In the genomic region with DNA sequence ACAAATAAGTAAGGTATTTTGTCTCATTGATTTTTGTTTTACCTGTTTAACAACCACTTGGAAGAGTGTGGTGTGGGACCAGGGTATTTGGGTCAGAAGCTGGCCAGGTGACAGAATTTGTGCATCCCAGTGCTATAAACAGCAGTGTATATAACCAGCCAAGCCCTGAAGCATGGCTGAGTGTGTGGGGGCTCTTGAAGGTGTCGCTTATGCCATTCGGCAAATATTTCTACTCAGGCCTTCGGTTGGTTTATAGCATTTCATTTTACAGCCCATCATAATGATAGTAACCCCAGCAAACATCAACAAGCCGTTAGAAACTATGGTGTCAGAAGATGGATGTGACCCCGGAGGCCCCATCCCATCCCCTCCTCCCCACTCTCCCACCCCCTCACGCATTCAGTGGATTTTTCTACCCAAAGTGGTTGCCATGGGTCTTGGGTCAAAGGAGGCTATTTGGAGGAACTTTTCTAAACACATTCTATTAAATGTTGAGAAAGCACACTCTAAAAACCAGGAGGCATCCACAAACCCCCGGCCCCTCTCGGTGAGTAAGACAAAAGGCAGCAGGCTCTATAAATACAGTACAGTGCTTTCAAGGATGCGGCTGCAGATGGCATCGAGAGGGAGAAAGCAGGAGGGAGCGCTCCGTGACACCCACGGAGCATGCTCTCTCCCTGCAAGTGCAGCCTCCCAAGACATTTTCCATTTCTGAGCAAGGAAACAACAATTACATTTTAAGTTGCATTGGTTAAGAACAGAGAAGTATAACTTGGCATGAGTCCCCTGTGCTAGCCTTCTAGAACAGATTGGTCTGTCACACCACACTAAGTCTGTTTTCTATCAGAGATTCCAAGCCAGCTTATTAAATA, we compare ENCODE assay signal across 12 mouse cellular contexts.
DNase-seq lines count a peak whose midpoint lies in the region; ATAC-seq and TF ChIP-seq lines count a peak whose summit lies in the region.
"Had no signal": no experiment of that assay in that cellular context is flagged by ENCODE, and none has a peak within 500 bp of the region (broad histone marks: within the 10 kb centered on the region; RNA-seq: fewer than 3 reads in every experiment).

No protein-coding gene starts in this region.

- peaks cover 3% of the 10 kb centered on the region; the same call in 1 of the 2 replicates for H3K27me3 ChIP-seq in limb, embryonic 14.5 days (ENCODE audit: control insufficient read depth, insufficient read depth, low read length)
- no peaks in the 10 kb centered on the region for H3K27me3 ChIP-seq in stomach, embryonic 15.5 days (replicated peaks)
- H3K27me3 ChIP-seq in midbrain, embryonic 14.5 days (ENCODE audit: control insufficient read depth, insufficient read depth, low read length): no peaks in the 10 kb centered on the region

- H3K9ac ChIP-seq in limb, embryonic 14.5 days (ENCODE audit: low read depth, low read length, severe bottlenecking): no peak overlapping the region
- no peak overlapping the region for H3K9ac ChIP-seq in stomach, embryonic 15.5 days
- no peak overlapping the region for H3K9ac ChIP-seq in midbrain, embryonic 14.5 days (replicated peaks; ENCODE audit: low read length)
- H3K9ac ChIP-seq: liver, embryonic 13.5 days had no signal

- intact Hi-C loops in left cerebral cortex, adult 2 months (cut with DNase I): loop anchor here (2.0 kb wide), 1 partner anchor 16 kb away; no protein-coding TSS in a partner anchor

- peaks cover 21% of the 10 kb centered on the region for H3K4me1 ChIP-seq in limb, embryonic 14.5 days (ENCODE audit: control insufficient read depth, insufficient read depth, low read length)
- H3K4me1 ChIP-seq in stomach, embryonic 15.5 days: peaks cover 17% of the 10 kb centered on the region
- H3K4me1 ChIP-seq in midbrain, embryonic 14.5 days (ENCODE audit: control insufficient read depth, insufficient read depth, low read length): no peaks in the 10 kb centered on the region

- 41% methylated on average over 13 of the region's 13 CpGs for WGBS in limb, embryonic 14.5 days
- 40% methylated on average over 13 of the region's 13 CpGs for WGBS in stomach, embryonic 15.5 days
- WGBS in midbrain, embryonic 14.5 days: 71% methylated on average over 13 of the region's 13 CpGs

- no peaks in the 10 kb centered on the region for H3K36me3 ChIP-seq in limb, embryonic 14.5 days (ENCODE audit: control insufficient read depth, insufficient read depth, low read length)
- no peaks in the 10 kb centered on the region for H3K36me3 ChIP-seq in stomach, embryonic 15.5 days
- H3K36me3 ChIP-seq in midbrain, embryonic 14.5 days (ENCODE audit: control insufficient read depth, insufficient read depth, low read length): no peaks in the 10 kb centered on the region
- H3K36me3 ChIP-seq: liver, embryonic 13.5 days had no signal

- no peak for TF ChIP-seq POLR2A in limb, embryonic 14.5 days (IDR thresholded peaks at IDR 0.05; ENCODE audit: borderline replicate concordance, extremely low read depth, insufficient read depth, insufficient read length)

- DNase-seq in left cerebral cortex, adult 18-20 months (ENCODE audit: low spot score in 2 of 2): peak; percentile 20 to 35
- DNase-seq in left cerebral cortex, adult 2 months (ENCODE audit: extremely low spot score in 1 of 2, low spot score in 2 of 2): no peak
- peak; percentile 28 to 38 for DNase-seq in layer of hippocampus, adult 8-10 months (ENCODE audit: low spot score in 2 of 2)
- peak; percentile 87 for DNase-seq in limb, embryonic 14.5 days (ENCODE audit: low spot score)
- DNase-seq in midbrain, embryonic 14.5 days: no peak
- DNase-seq: gastrocnemius, postnatal 36 days; heart, postnatal 36 days; kidney, postnatal 14 days; liver, embryonic 13.5 days had no signal

- no peak overlapping the region for H3K4me3 ChIP-seq in left cerebral cortex, adult 2 months
- H3K4me3 ChIP-seq in limb, embryonic 14.5 days (replicated peaks; ENCODE audit: low read length): no peak overlapping the region
- no peak overlapping the region for H3K4me3 ChIP-seq in stomach, embryonic 15.5 days (replicated peaks)
- H3K4me3 ChIP-seq in midbrain, embryonic 14.5 days (replicated peaks; ENCODE audit: low read depth, low read length): no peak overlapping the region
- H3K4me3 ChIP-seq: liver, embryonic 13.5 days had no signal

- H3K4me2 ChIP-seq in limb, embryonic 14.5 days (replicated peaks; ENCODE audit: low read depth, low read length, severe bottlenecking): no peak overlapping the region
- no peak overlapping the region for H3K4me2 ChIP-seq in stomach, embryonic 15.5 days
- H3K4me2 ChIP-seq in midbrain, embryonic 14.5 days (ENCODE audit: low read length): no peak overlapping the region
- H3K4me2 ChIP-seq: liver, embryonic 13.5 days had no signal

- H3K9me3 ChIP-seq in limb, embryonic 14.5 days (ENCODE audit: control insufficient read depth, low read length): no peaks in the 10 kb centered on the region
- H3K9me3 ChIP-seq in stomach, embryonic 15.5 days: no peaks in the 10 kb centered on the region
- H3K9me3 ChIP-seq in midbrain, embryonic 14.5 days (ENCODE audit: control insufficient read depth, low read length): no peaks in the 10 kb centered on the region
- H3K9me3 ChIP-seq: liver, embryonic 13.5 days had no signal

- H3K27ac ChIP-seq in left cerebral cortex, adult 2 months: no peak overlapping the region; the same call in 1 of the 2 replicates
- H3K27ac ChIP-seq in limb, embryonic 14.5 days (replicated peaks; ENCODE audit: low read depth, low read length): peak overlapping the region; percentile 55; the same call in 1 of the 2 replicates
- peak overlapping the region; percentile 73 for H3K27ac ChIP-seq in stomach, embryonic 15.5 days
- H3K27ac ChIP-seq in midbrain, embryonic 14.5 days (replicated peaks; ENCODE audit: low read depth, low read length): no peak overlapping the region
- H3K27ac ChIP-seq: liver, embryonic 13.5 days had no signal

- ATAC-seq in limb, embryonic 14.5 days (ENCODE audit: low FRiP score, low read depth): peak; percentile 14; the same call in 1 of the 2 replicates
- ATAC-seq in stomach, embryonic 15.5 days (ENCODE audit: insufficient read depth, low FRiP score, low read depth): 0 out of 2 replicates have a peak, but pooled peaks have one; percentile 10
- ATAC-seq in midbrain, embryonic 14.5 days (ENCODE audit: low FRiP score, low TSS enrichment): no peak
- no peak for ATAC-seq in cerebellum, adult (ENCODE audit: insufficient number of reproducible peaks, low FRiP score, low TSS enrichment)
- ATAC-seq: midbrain, embryonic 16.5 days had no signal

- TF ChIP-seq CTCF in left cerebral cortex, adult 2 months (IDR thresholded peaks at IDR 0.05): no peak

Comparison
In these comparisons a context has a peak if more than half of its experiments do, and no peak if none do; other contexts are left out.
1. DNase-seq: peak in left cerebral cortex, adult 18-20 months (2 of 2), layer of hippocampus, adult 8-10 months (2 of 2) and limb, embryonic 14.5 days (single experiment); none in left cerebral cortex, adult 2 months (0 of 2) and midbrain, embryonic 14.5 days (single experiment).
2. H3K27ac ChIP-seq: peak in limb, embryonic 14.5 days (single experiment) and stomach, embryonic 15.5 days (single experiment); none in left cerebral cortex, adult 2 months (single experiment) and midbrain, embryonic 14.5 days (single experiment).
3. ATAC-seq: peak in limb, embryonic 14.5 days (single experiment) and stomach, embryonic 15.5 days (single experiment); none in midbrain, embryonic 14.5 days (single experiment) and cerebellum, adult (single experiment).